Mouse (Mus musculus): ENCODE measurements around the gene Enox1. TPM values are rescaled to one million over a fixed set of nuclear protein-coding genes. Genes with fewer than 3 reads are reported as not detected.

The Enox1 gene
- polyA plus RNA-seq, 1 experiment = 0.06 TPM

DNA sequence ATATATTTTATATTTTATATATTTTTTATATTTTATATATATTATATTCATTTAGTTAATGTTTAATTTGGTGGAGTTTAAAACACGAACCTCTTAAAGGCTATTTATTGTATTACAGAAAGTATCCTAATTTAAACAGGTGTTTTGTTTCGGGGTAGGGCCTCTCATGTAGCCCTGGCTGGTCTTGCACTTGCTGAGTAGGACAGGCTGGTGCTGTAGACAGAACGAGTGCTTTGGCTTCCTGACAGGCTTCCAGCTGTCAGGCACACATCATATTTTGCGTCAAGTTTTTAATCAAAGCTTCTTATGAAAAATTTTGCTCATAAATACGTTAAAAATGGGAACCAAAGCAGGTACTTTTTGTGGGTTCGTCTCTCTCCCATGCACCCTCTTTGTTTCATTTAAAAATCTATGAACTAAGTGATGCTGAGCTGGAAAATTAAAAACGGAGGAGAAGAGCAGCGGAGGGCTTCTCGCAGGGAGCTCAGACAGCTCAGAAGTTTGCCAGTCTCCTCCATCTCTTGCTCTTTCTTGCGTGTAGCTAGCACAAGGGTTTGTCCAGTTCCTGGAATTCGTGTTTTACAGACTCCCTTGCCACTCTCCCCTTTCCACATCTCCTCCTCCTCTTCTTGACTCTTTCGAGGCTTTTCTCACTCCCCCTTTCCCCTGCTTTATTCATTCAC, 115.8 kb downstream of the Enox1 start:
- TF ChIP-seq POLR2A (IDR thresholded peaks at IDR 0.05; ENCODE audit: low read depth, low read length) (no peak), CTCF (IDR thresholded peaks at IDR 0.05; ENCODE audit: extremely low read depth, insufficient read depth, insufficient read length, insufficient replicate concordance) (no peak)
- Histone ChIP-seq H3K4me1 (ENCODE audit: control insufficient read depth, insufficient read depth, insufficient read length) (no peaks in the 10 kb centered on the region), H3K27me3 (ENCODE audit: control insufficient read depth, insufficient read depth, low read length) (no peaks in the 10 kb centered on the region), H3K4me3 (ENCODE audit: extremely low read depth, insufficient read depth, insufficient read length) (no peak overlapping the region), H3K27ac (ENCODE audit: insufficient read depth, low read length) (no peak overlapping the region), H3K36me3 (ENCODE audit: control insufficient read depth, insufficient read depth, low read length) (no peaks in the 10 kb centered on the region)
- WGBS = 70% methylated on average over 12 of the region's 12 CpGs
- no peak for DNase-seq (ENCODE audit: low read depth in 1 of 2, low spot score in 2 of 2)

DNA sequence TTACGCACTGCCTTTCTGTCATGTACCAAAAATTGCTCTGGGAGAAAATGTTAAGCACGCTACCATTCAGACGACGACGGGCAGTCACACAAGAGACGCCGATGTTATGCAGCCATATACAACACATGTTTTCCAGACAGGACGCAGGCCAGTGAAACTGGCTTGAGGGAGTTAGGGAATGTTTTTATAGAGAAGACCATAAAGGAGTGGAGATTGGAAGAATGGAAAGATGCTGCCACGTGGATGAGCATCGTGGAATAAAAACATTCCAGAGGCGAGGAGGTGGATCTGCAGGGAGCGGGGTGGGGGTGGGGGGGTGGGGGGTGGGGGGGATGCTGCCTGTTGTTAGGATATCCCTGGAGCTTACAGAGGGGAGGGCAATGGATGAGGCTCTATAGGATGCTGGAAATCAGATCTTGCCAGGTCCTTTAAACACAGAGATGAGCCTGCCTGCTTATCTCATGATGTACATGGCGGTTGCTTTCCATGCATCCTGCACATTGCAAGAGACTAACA, 116.4 kb downstream of the Enox1 start:
- H3K4me3 ChIP-seq (ENCODE audit: extremely low read depth, insufficient read depth, insufficient read length) = no peak overlapping the region
- no peak for TF ChIP-seq CTCF (IDR thresholded peaks at IDR 0.05; ENCODE audit: extremely low read depth, insufficient read depth, insufficient read length, insufficient replicate concordance)
- TF ChIP-seq POLR2A (IDR thresholded peaks at IDR 0.05; ENCODE audit: low read depth, low read length) = no peak
- 90% methylated on average over 13 of the region's 13 CpGs for WGBS

DNA sequence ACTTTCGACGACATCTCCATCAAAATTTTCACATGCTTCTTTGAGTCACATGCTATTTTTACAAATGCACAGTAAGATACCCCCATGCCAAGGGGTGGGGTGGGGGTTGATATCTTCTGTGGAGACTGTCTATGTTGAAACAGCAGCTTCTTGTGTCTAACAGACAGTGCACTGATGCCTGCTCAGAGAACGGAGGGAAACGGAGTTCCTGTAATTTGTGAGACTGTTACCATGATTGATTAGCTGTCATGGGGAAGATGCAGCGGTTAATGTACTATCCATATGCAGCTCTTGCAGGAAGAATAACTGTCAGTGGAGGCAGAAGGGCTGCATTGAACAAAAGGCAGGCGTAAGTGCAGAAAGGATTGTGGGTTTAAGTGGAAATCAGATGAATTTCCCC, 117.2 kb downstream of the Enox1 start:
- no peak overlapping the region for H3K4me3 ChIP-seq (ENCODE audit: extremely low read depth, insufficient read depth, insufficient read length)
- WGBS = 69% methylated on average over 6 of the region's 6 CpGs
- TF ChIP-seq POLR2A (IDR thresholded peaks at IDR 0.05; ENCODE audit: low read depth, low read length) (no peak), CTCF (IDR thresholded peaks at IDR 0.05; ENCODE audit: extremely low read depth, insufficient read depth, insufficient read length, insufficient replicate concordance) (no peak)
- no peaks in the 10 kb centered on the region for H3K4me1 ChIP-seq (ENCODE audit: control insufficient read depth, insufficient read depth, insufficient read length)
- no peaks in the 10 kb centered on the region for H3K36me3 ChIP-seq (ENCODE audit: control insufficient read depth, insufficient read depth, low read length)
- no peak for DNase-seq (ENCODE audit: low read depth in 1 of 2, low spot score in 2 of 2)
- H3K27me3 ChIP-seq (ENCODE audit: control insufficient read depth, insufficient read depth, low read length) = no peaks in the 10 kb centered on the region
- H3K27ac ChIP-seq (ENCODE audit: insufficient read depth, low read length) = no peak overlapping the region

More for the DNA sequence above, 116.4 kb downstream of the Enox1 start:
- DNase-seq (ENCODE audit: low read depth in 1 of 2, low spot score in 2 of 2) = no peak
- H3K27me3 ChIP-seq (ENCODE audit: control insufficient read depth, insufficient read depth, low read length) = no peaks in the 10 kb centered on the region
- H3K36me3 ChIP-seq (ENCODE audit: control insufficient read depth, insufficient read depth, low read length) = no peaks in the 10 kb centered on the region
- no peaks in the 10 kb centered on the region for H3K4me1 ChIP-seq (ENCODE audit: control insufficient read depth, insufficient read depth, insufficient read length)
- no peak overlapping the region for H3K27ac ChIP-seq (ENCODE audit: insufficient read depth, low read length)

DNA sequence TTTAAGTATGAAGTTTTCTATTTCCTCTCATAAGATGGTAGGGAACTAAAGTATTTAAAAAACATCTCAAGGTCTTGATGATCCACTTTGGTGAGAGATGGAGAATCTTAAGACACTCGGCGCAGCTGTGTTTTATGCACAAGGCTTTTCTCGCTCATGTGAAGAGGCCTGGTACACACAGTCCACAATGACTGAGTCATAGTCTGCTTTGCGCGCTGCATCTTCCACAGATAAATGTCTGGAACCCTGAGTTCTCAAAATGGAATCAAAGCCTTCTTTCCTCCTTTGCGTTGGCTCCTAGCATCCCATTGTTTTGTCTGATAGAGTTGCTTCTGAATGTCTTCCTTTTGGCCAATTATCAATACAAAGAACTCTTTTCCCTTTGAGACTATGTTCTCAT, 119.0 kb downstream of the Enox1 start:
- Histone ChIP-seq H3K27ac (ENCODE audit: insufficient read depth, low read length) (no peak overlapping the region), H3K27me3 (ENCODE audit: control insufficient read depth, insufficient read depth, low read length) (no peaks in the 10 kb centered on the region), H3K36me3 (ENCODE audit: control insufficient read depth, insufficient read depth, low read length) (no peaks in the 10 kb centered on the region), H3K4me3 (ENCODE audit: extremely low read depth, insufficient read depth, insufficient read length) (no peak overlapping the region), H3K4me1 (ENCODE audit: control insufficient read depth, insufficient read depth, insufficient read length) (no peaks in the 10 kb centered on the region)
- WGBS = 92% methylated on average over 6 of the region's 6 CpGs
- DNase-seq (ENCODE audit: low read depth in 1 of 2, low spot score in 2 of 2) = no peak
- TF ChIP-seq POLR2A (IDR thresholded peaks at IDR 0.05; ENCODE audit: low read depth, low read length) (no peak), CTCF (IDR thresholded peaks at IDR 0.05; ENCODE audit: extremely low read depth, insufficient read depth, insufficient read length, insufficient replicate concordance) (no peak)

DNA sequence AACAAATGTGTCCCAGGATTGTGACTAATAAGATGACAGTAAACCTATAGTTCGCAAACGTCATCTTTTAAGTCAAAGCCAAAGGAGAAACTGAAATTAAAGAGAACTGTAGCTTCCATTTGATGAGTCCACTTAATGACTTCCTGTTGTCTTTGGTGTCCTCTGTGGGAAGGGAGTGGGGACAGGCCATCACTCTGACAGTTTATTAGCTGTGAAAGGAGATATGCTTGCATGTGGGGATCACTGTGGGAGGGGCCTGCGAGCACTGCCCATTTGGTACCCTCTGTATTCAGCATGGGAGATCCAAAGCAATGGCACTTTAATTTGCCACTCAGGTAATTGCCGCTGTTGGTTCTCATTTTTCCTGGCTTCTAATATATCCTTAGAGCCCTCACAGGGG, 122.6 kb downstream of the Enox1 start:
- WGBS = 88% methylated on average over 4 of the region's 4 CpGs
- TF ChIP-seq POLR2A (IDR thresholded peaks at IDR 0.05; ENCODE audit: low read depth, low read length) (no peak), CTCF (IDR thresholded peaks at IDR 0.05; ENCODE audit: extremely low read depth, insufficient read depth, insufficient read length, insufficient replicate concordance) (no peak)
- Histone ChIP-seq H3K4me1 (ENCODE audit: control insufficient read depth, insufficient read depth, insufficient read length) (no peaks in the 10 kb centered on the region), H3K36me3 (ENCODE audit: control insufficient read depth, insufficient read depth, low read length) (no peaks in the 10 kb centered on the region), H3K27me3 (ENCODE audit: control insufficient read depth, insufficient read depth, low read length) (no peaks in the 10 kb centered on the region), H3K4me3 (ENCODE audit: extremely low read depth, insufficient read depth, insufficient read length) (no peak overlapping the region), H3K27ac (ENCODE audit: insufficient read depth, low read length) (no peak overlapping the region)
- no peak for DNase-seq (ENCODE audit: low read depth in 1 of 2, low spot score in 2 of 2)

DNA sequence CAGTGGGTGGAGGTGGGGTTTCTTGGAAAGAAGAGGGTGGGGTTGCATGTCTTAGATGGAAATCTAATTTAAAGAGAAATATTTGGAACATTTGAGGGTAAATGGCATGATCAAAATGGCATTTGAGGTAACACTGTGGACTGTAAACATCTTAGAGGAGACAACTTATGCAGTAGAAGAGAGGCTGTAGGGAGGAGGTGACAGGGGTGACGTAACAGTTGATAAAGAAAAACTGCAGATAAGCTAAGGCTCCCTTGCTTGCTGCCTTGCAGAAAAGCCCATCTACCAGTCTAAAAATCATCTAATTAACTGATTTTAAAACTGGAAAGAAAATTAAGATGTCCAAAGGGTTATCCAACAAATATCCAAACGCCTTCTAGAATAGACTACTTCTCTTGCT, 123.9 kb downstream of the Enox1 start:
- no peak for DNase-seq (ENCODE audit: low read depth in 1 of 2, low spot score in 2 of 2)

DNA sequence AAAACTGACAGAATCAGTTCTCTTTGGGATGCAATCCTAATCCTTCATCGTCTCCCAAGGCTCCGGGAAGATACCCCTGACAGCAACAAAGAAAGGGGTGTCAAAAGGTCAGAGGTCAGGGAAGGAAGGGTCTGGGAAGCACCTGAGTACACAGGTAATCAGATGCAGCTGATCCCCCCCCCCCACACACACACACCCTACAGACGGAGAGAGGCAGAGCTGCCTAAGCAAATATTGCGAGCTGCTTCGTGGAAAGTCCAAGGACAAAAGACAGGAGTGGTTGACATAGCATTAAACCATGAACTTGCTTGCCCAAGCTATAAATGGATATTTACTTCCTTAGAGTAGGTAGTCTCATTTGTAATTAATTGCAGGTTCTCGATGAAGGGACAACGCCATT, 124.3 kb downstream of the Enox1 start:
- no peak for DNase-seq (ENCODE audit: low read depth in 1 of 2, low spot score in 2 of 2)
- WGBS = 89% methylated on average over 7 of the region's 7 CpGs
- no peak overlapping the region for H3K27ac ChIP-seq (ENCODE audit: insufficient read depth, low read length)
- no peaks in the 10 kb centered on the region for H3K27me3 ChIP-seq (ENCODE audit: control insufficient read depth, insufficient read depth, low read length)
- TF ChIP-seq POLR2A (IDR thresholded peaks at IDR 0.05; ENCODE audit: low read depth, low read length) (no peak), CTCF (IDR thresholded peaks at IDR 0.05; ENCODE audit: extremely low read depth, insufficient read depth, insufficient read length, insufficient replicate concordance) (no peak)
- no peak overlapping the region for H3K4me3 ChIP-seq (ENCODE audit: extremely low read depth, insufficient read depth, insufficient read length)
- no peaks in the 10 kb centered on the region for H3K36me3 ChIP-seq (ENCODE audit: control insufficient read depth, insufficient read depth, low read length)
- H3K4me1 ChIP-seq (ENCODE audit: control insufficient read depth, insufficient read depth, insufficient read length) = no peaks in the 10 kb centered on the region

More for the DNA sequence above, 123.9 kb downstream of the Enox1 start:
- H3K27ac ChIP-seq (ENCODE audit: insufficient read depth, low read length) = no peak overlapping the region
- H3K4me1 ChIP-seq (ENCODE audit: control insufficient read depth, insufficient read depth, insufficient read length) = no peaks in the 10 kb centered on the region
- no peaks in the 10 kb centered on the region for H3K27me3 ChIP-seq (ENCODE audit: control insufficient read depth, insufficient read depth, low read length)
- TF ChIP-seq POLR2A (IDR thresholded peaks at IDR 0.05; ENCODE audit: low read depth, low read length) (no peak), CTCF (IDR thresholded peaks at IDR 0.05; ENCODE audit: extremely low read depth, insufficient read depth, insufficient read length, insufficient replicate concordance) (no peak)
- H3K4me3 ChIP-seq (ENCODE audit: extremely low read depth, insufficient read depth, insufficient read length) = no peak overlapping the region
- H3K36me3 ChIP-seq (ENCODE audit: control insufficient read depth, insufficient read depth, low read length) = no peaks in the 10 kb centered on the region
- 78% methylated on average over 2 of the region's 2 CpGs for WGBS

Data from spleen, adult 2 months (tissue).